Mouse (Mus musculus): Measurements from ENCODE around the gene Ksr1.

DNA sequence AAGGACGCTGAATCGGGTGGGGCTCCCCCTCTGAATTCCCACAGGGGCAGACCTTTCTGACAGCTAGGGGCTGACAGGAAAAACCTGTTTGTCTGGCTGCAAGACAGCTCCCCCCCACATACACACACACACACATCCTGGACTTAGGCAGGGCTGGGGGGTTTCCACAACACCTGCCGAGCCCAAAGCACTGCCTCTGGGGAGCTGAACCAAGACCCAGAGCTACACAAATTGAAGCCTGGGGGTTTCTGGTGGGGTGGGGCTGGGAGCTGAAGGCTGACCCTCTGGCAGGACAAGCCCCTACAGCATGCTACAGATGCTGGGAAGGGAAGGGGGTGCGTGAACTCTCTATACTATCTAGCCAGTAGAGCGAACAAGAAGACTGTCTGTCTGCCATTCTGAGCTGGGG, 42.7 kb downstream of the Ksr1 start:
- TF ChIP-seq CTCF (IDR thresholded peaks at IDR 0.05; ENCODE audit: control insufficient read depth, insufficient read depth, insufficient read length) (no peak), USF1 (IDR thresholded peaks at IDR 0.05; ENCODE audit: low read depth) (no peak)
